Mouse (Mus musculus) thymus, adult 2 months (tissue): Measurements from ENCODE around the gene Mef2c.

Experiments
- CTCF ChIP-seq: fragments of 200-500 bp; IDR thresholded peaks from 2 replicates; pipeline ENCODE4 v1.5.1; 2012; ENCODE audit warnings: mild to moderate bottlenecking, control low read depth, low read length, moderate library complexity, borderline replicate concordance; ENCODE audit not compliant: control insufficient read depth, poor library complexity, insufficient read depth; ENCODE audit errors: extremely low read depth
- POLR2A ChIP-seq: fragments of 200-500 bp; IDR thresholded peaks from 2 replicates; pipeline ENCODE4 v1.6.1; 2012; ENCODE audit warnings: mild to moderate bottlenecking, low read length, control low read depth, moderate library complexity; ENCODE audit not compliant: control insufficient read depth, poor library complexity, insufficient read depth; ENCODE audit errors: extremely low read depth

GRCm38 (mm10) chr13:83568759-83569256 lies 65.0 kb downstream of the Mef2c start:
- no peak for TF ChIP-seq CTCF
- TF ChIP-seq POLR2A, result no peak
